Mouse (Mus musculus): ENCODE data around the gene Map1s.

DNA sequence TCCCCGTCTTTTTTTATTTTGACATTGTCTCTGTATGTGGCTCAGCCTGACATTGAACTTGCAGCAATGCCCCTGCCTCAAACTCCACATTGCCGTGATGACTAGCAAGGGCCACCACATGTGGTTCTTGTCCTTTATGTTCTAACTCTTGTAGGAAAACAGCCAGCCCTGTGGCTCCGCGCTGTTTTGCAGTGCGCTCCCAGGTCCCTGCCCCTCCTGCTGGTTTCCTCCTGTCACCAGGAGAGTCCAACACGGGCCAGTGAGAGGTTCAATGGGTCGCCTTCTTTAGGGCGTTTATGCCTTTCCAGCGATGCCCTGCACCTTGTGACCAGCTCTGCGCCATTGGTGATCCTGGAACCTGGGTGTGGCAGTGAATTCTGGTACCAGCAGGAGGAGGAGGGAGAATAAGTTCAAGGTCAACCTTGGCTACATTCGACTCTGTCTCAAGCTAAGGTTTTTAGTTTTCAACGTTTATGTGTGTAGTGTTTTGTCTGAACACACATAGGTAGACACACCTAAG, 39.7 kb upstream of the Map1s start:
- TF ChIP-seq CTCF (IDR thresholded peaks at IDR 0.05; ENCODE audit: low read depth), result peak; percentile 25; the same call in 1 of the 2 replicates
- no peak for TF ChIP-seq EP300 (IDR thresholded peaks at IDR 0.05; ENCODE audit: low read depth)

Data from liver, embryonic 14.5 days (tissue).